Mouse (Mus musculus) lung, postnatal 14 days (tissue): ENCODE results near the gene Lcn11.

Experiments
- DNase-seq: peaks from one replicate; pipeline ENCODE4 v3.0.0; 2021

Lcn11 gene

GRCm38 (mm10) chr2:25828344-25828947 is 51.6 kb downstream of the Lcn11 start:
- no peak for DNase-seq
